Mouse (Mus musculus) WW6 (cell line): ENCODE data around the gene Vill.

Experiments used
- DNase-seq: peaks from one replicate; pipeline ENCODE4 v3.0.0-alpha.2; 2013; ENCODE audit warnings: low read depth, low spot score

Vill gene

GRCm38 (mm10) chr9:119052154-119052944 lies at the start of gene Vill:
Gene Vill, plus strand, starts transcription at chr9:119052778.
- DNase-seq, result no peak

- no peak for DNase-seq
Measured at GRCm38 (mm10) chr9:119003990-119004702, 48.4 kb upstream of the Vill start.

GRCm38 (mm10) chr9:119004703-119005076 lies 47.9 kb upstream of the Vill start:
- no peak for DNase-seq

- DNase-seq, result no peak
Measured at GRCm38 (mm10) chr9:119005303-119006029, 47.1 kb upstream of the Vill start.

- no peak for DNase-seq
Measured at GRCm38 (mm10) chr9:119007266-119007665, 45.3 kb upstream of the Vill start.

- no peak for DNase-seq
Measured at GRCm38 (mm10) chr9:119008871-119009270, 43.7 kb upstream of the Vill start.

GRCm38 (mm10) chr9:119010156-119010710 lies 42.3 kb upstream of the Vill start:
- DNase-seq, result no peak

GRCm38 (mm10) chr9:119016785-119017507 lies 35.6 kb upstream of the Vill start:
- no peak for DNase-seq

GRCm38 (mm10) chr9:119021731-119022130 lies 30.8 kb upstream of the Vill start:
- DNase-seq, result no peak

- no peak for DNase-seq
Measured at GRCm38 (mm10) chr9:119025263-119025662, 27.3 kb upstream of the Vill start.

- no peak for DNase-seq
Measured at GRCm38 (mm10) chr9:119025832-119026331, 26.7 kb upstream of the Vill start.

- DNase-seq, result no peak
Measured at GRCm38 (mm10) chr9:119027337-119027736, 25.2 kb upstream of the Vill start.

GRCm38 (mm10) chr9:119028226-119029195 lies 24.1 kb upstream of the Vill start:
- DNase-seq, result no peak

GRCm38 (mm10) chr9:119029568-119029967 lies 23.0 kb upstream of the Vill start:
- no peak for DNase-seq

- no peak for DNase-seq
Measured at GRCm38 (mm10) chr9:119031038-119031437, 21.5 kb upstream of the Vill start.

GRCm38 (mm10) chr9:119031772-119032171 lies 20.8 kb upstream of the Vill start:
- no peak for DNase-seq

- no peak for DNase-seq
Measured at GRCm38 (mm10) chr9:119032538-119032937, 20.0 kb upstream of the Vill start.

- no peak for DNase-seq
Measured at GRCm38 (mm10) chr9:119033111-119033921, 19.3 kb upstream of the Vill start.

- no peak for DNase-seq
Measured at GRCm38 (mm10) chr9:119034069-119034468, 18.5 kb upstream of the Vill start.
